Mouse (Mus musculus): Measurements from ENCODE around the gene Arhgdib.

DNA sequence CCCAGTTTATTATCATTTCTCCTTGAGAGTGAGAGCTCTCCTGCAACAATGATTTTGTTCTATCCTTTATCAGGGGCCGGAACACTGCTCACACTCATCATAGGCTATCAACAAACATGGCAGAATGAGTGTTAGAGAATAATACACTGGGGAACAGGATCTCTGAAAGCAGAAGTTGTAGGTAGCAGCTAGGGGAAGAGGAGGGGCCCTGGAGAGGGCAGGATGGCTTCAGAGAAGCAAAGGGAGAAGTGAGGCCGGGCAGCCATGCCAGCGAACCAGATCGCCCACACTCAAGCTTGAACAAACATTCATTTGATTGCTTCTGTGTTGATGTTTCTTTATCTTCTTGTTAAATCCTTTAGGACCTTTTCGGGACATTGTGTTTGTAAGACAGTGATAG, 4.5 kb upstream of the Arhgdib start:
- TF ChIP-seq ZC3H11A (IDR thresholded peaks at IDR 0.05; ENCODE audit: borderline replicate concordance, low read depth, low read length), result no peak
- no peak for TF ChIP-seq MAFK (IDR thresholded peaks at IDR 0.05; ENCODE audit: insufficient read depth, low read depth, low read length)
- TF ChIP-seq HCFC1 (IDR thresholded peaks at IDR 0.05; ENCODE audit: borderline replicate concordance, insufficient read depth, low read length), result no peak

All from ES-E14 (cell line).